Mouse (Mus musculus): ENCODE results near the gene Gm49425.

DNA sequence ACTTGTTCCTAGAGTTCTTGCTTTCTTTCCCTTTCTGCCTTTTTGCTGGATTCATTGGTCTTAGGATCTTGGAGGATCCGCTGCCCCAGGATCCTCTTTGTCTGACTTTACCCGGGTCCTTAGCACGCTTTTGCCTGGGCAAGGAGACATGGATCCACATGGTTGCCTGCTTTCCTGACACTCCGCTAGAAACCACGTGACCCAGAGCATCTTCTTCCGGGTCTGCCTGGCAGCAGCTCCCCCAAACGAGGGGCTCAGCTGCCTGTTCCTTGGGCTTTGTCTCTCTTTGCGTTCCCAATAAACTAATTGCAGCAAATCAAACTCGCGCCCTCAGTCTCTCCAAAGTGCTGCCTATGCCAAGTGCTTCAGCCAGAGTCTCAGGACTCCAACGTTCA lies 37.4 kb downstream of the Gm49425 start:
- TF ChIP-seq TAL1 (conservative IDR thresholded peaks at IDR 0.05; ENCODE audit: low read depth, low read length) = no peak
- TF ChIP-seq CTCF (IDR thresholded peaks at IDR 0.05; ENCODE audit: low read depth, low read length) = no peak
- TF ChIP-seq GATA1 (IDR thresholded peaks at IDR 0.05; ENCODE audit: borderline replicate concordance, low read length) = no peak
